Mouse (Mus musculus) Muller cell, postnatal 12 days (primary cell): ENCODE measurements at regions not wholly inside any gene's neighbourhood (a gene's known extent, or its start where the extent isn't known, plus 50 kb on each side); places are given as distances from the start of the nearest gene placed in this dataset.

Experiments
- DNase-seq: peaks from one replicate; pipeline ENCODE4 v3.0.0-alpha.2; 2015; ENCODE audit errors: inconsistent ontology term

DNA sequence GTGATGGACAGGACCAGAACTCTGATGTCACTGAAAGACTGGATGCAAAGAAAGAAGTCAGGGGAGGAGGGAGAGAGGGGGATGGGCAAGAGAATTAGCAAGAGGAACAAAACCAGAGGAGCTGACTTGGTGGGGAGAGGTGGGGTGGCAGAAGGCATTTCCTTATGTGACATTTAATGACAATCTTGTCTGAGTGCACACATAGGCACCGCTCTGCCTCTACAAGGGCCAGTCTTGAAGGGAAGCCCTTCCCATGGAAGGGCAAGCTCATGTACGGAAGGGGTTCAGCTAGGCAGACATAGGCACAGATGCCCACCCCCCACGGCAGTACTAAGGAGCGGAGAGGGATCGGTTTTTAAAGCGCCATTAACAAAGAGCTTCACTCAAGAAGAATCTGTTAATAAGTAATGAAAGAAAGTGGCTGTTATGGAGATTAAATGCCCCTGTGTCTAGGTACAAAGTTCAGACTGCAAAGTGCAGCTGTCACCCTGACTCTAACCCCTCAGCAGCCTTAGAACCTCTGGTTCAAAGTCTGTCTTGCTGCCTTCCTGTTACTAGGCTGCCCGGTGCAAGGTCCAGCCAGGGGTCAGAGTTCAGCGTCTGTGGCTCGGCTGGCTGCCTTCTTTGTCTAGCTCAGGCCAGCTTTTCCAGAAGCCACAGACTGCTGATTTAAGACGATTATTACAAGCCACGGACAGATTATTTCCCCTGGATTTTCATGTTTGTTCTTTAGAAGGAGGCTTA, 80.0 kb upstream of the Nrip1 start:
- DNase-seq = peak; percentile 33

DNA sequence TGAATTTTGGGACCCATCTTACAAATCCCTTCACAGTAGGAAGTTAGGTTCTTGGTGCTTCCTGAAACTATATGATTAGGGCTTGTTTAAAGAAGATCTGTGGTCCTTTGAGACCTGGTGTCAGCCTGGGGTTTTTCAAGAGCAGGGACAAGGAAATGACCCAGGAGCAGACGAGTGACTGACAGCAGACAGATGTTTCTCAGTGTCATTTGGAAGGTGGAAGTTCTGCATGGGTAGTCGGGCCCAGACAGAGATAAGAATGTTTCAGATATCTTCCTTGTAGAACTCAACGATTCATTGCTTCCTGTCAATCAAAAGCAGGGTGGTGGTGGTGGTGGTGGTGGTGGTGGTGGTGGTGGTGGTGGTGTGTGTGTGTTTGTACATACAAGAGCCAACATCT, 75.1 kb upstream of the Nrip1 start:
- no peak for DNase-seq

DNA sequence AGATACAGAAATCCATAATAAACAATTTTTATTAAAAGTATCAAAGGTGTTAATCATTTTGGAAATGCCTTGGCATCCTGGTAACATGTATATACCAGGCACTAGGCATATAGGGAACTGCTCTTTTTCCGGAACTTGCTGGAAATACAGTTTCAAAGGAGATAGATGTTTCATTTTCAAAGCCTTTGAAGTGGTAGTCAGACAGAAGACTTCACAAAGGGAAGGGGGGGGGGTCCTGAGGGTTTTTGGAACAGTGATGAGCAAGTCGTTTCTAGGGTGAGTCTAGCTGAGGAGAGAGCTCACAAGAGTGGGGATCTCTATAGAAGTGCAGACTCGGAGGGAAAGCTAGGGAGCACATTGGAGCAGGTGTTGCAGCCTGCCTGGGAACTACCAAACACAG, 73.4 kb upstream of the Nrip1 start:
- no peak for DNase-seq

DNA sequence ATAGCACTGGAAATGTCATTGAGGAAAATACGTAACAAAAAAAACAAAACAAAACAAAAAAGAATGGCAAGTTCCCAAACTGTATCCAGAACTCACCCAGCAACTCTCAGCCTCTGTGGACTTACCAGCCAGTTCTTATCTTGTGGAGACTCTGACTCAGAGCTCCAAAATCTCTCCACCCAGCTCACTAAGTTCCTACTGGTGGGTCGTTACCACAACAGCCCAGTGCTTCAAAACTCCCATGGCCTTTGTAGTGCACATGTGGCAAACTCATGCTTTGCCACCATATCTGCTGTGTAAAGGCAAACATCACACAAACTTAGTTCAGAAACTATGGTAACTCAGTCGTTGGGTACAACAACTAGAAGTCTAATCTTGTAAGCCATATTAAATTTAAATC, 71.0 kb upstream of the Nrip1 start:
- DNase-seq = no peak

DNA sequence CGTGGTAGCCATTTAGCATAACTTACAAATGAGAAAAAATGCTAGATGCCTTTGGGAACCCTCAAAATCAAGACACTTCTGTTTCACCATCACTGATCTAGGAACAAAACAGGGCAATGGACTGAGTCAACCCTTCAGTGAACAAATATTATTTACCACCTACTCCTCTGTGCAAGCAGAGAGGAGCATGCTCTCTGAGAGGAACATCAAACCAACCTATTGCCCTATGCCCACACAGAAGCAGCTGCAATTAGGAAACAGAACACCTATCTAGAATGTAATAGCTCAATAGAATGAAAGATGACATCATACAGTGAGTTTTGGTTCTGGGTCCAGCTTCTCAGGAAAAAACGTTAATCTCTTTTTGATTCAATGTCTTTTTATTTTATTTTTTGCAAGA, 69.0 kb upstream of the Nrip1 start:
- no peak for DNase-seq

DNA sequence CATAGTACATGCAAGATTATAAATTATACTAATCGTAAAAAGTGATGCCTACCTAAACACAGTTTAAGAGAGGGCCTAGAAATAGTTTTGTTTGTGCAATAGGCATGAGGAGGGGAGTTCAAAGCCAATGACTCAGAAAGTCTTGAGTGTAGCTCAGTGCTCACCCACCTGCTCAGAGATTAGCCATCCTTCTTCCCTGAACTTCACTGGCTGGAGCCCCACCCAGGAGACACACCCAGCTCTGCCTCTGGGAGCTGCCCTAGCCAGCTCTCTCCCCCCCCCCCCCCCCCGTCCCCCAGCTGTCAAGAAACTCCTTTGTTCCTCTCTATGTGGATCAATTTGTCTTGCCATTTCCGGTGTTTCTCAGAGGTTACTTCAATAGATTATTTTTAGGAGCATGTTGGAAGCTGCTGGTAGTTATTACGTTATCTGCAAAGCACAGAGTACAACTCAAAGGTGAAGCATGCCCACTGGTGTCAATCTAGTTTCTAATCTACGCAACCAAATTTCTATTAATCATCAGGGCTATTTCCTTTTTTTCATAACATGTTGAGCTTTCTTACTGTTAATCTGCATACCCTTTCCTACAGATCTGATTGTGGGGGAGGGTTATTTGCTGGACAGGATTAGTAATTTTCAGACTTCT, 68.3 kb upstream of the Nrip1 start:
- no peak for DNase-seq

DNA sequence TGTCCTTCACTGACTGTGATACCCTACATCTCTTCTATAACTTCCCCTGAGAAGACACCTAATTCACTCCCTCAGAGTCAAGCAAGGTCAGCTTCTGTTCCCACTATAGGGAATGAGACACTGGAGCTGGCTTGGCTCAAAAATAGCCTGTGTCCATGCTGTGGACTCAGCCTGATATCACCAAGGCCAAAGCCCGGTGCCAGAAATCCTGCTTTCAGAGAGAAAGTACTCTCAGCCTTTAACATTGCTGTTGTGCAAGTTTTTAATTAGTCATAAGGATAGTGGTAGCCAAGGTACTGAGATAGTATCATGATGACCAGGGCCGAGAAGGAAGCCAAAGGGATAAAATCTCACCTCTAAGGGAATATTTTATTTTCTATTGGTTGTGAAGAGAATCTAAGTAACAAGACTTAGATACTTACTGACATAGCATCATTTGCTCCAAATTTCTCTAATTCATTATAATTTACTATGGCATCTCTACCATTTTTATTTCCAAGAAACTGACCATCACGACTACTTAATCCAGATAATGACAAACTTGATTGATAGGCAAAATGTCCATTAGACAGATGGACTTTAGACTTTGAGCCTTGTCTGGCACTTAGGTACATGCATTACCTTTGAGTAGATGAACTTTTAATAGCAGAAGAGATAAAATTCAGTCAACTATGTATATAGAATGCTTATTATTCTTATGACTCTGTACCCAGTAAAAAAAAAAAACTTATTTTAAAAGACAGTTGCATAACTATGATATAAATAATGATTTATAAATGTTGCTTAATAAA, 64.7 kb upstream of the Nrip1 start:
- DNase-seq = no peak

DNA sequence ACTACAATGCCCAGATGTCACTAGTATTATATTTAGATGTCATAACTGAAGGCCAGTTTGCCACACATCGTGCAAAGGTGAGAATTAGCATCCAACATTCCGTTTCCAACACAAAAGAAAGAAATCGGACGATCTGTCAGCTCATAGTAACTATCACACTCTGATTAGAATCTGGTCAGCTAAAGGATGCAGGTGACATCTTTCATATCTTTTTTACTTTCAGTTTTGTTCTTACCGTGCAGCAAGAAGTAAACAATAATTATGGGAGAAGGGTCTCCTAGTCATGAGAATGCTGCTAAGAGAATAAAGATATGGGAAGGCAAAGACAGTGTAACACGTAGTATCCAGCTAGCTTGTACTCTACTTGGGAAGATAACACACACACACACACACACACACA, 62.7 kb upstream of the Nrip1 start:
- DNase-seq = no peak

DNA sequence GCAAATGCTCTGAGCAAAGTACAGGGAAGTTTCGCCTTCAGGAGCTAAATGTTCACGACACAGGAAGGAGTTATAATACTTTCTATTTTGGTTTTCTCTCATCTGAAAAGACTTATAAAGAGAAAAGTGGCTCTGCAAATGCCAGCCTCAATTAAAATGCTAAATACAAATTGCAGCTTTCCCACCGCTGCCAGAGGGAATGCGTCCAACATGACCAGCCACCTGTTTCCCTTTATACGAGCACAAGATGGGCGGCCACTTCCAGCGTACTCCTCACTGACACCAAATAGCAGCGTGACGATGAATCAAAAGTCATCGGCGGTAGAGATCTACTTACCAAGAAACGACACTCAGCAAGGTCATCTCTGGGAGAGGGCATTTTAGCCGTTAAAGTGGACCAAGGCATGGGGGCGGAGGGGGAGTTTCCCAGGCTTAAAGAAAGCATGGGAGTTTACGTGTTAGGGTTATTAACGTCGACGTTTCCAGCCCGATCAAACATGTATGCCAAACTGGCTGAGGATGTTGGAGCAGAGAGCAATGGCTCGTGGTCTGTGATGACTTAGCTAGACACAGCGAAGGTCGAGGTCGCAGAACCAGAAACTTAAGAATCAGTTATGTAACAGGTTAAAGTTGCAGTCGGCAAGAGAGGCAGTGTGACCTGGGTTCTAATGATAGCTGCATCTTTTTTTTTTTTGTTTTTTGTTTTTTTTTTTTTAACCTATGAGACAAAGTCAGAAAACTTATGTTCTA, 59.6 kb upstream of the Nrip1 start:
- DNase-seq = peak; percentile 20

DNA sequence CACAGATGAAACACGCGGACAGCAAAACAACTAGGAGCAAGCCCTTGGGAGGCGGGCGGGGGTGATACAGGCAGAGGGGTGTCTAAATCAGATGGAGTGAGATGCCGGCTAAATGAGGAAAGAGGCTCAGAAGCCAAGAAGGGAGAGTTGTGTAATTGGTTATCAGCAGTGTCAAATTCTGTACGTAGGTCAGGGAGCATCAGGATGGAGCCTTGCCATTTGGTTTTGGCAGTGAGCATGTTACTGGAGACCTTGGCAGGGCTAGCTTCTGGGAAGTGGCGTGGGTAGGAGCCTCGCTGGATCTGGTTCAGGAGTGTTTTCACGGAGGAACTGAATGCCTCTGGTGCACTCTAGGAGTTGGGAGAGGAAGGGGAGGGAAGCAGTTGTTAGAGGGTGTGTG, 58.7 kb upstream of the Nrip1 start:
- peak; percentile 57 for DNase-seq

DNA sequence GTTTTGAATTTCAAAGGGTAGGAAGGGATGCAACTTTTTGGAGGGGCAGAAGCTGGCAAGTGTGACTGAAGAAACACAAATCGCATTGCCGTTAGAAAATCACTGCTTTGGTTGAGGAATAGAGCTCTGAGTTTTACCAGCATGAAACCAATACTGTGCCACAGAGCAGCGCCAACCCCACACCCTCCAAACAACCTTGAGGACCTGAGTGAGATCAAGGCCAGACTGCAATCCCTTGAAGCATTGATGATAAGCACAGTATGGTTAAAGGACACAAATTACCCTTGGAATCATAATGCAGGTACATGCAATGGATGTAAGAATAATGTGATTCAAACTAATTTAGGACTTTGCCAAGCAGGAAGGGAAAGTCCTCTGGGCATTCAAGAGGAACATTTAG, 55.5 kb upstream of the Nrip1 start:
- DNase-seq = no peak

DNA sequence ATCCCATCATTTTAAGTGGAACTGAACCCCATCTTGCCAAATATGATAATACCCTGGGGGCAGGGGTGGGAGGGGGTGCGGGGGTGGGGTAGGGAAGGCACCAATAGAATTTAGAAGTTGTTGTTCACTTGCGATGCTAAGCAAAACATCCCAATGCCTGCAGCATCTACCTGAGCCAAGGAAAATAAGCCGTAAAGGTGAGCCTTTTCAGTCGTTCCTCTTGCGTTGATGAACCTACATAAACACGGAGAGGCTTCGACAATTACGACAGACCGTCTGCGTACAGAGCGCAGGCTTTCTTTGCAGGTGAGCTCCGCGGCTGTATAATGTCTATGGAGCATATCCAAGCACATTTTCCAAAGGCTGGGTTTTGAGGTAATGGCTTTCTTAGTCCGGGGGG, 50.3 kb upstream of the Nrip1 start:
- no peak for DNase-seq
